Mouse (Mus musculus) C2C12 (cell line): ENCODE results near the gene Arnt2.

Experiments
- CEBPB ChIP-seq: IDR thresholded peaks from one replicate; pipeline ENCODE4 v1.6.1; 2011; ENCODE audit warnings: low read depth, mild to moderate bottlenecking, control low read depth, moderate library complexity
- CTCF ChIP-seq: IDR thresholded peaks from one replicate; pipeline ENCODE4 v1.5.1; 2011; ENCODE audit not compliant: control insufficient read depth, insufficient read depth, insufficient read length
- FOSL1 ChIP-seq: IDR thresholded peaks from one replicate; pipeline ENCODE4 v1.8.0; 2011; ENCODE audit warnings: mild to moderate bottlenecking, low read length; ENCODE audit not compliant: poor library complexity, insufficient read depth, severe bottlenecking
- MAX ChIP-seq: IDR thresholded peaks from one replicate; pipeline ENCODE4 v1.6.1; 2011; ENCODE audit warnings: mild to moderate bottlenecking, control low read depth
- MYOG ChIP-seq: IDR thresholded peaks from one replicate; pipeline ENCODE4 v1.6.1; 2011; ENCODE audit not compliant: control insufficient read depth, insufficient read length; ENCODE audit errors: extremely low read depth
- USF1 ChIP-seq: IDR thresholded peaks from one replicate; pipeline ENCODE4 v1.6.1; 2011; ENCODE audit warnings: low read depth, mild to moderate bottlenecking, control low read depth, moderate library complexity

- TF ChIP-seq MAX (no peak), CTCF (no peak), USF1 (peak; percentile 76), MYOG (no peak), CEBPB (no peak), FOSL1 (no peak)
Measured at GRCm38 (mm10) chr7:84333996-84334395, 76.0 kb downstream of the Arnt2 start.
